Mouse (Mus musculus) lung, postnatal 0 days (tissue): Measurements from ENCODE around the gene Gm8947.

Source experiments
- CTCF ChIP-seq: IDR thresholded peaks from 2 replicates; pipeline ENCODE4 v1.5.1; 2016; ENCODE audit warnings: antibody characterized with exemption, mild to moderate bottlenecking
- EP300 ChIP-seq: IDR thresholded peaks from 2 replicates; pipeline ENCODE4 v1.6.1; 2016; ENCODE audit warnings: antibody characterized with exemption, mild to moderate bottlenecking, control low read depth

GRCm38 (mm10) chr1:151214862-151215261 is 22.7 kb downstream of the Gm8947 start:
- TF ChIP-seq CTCF (no peak), EP300 (no peak)
